Mouse (Mus musculus) retina, adult 2 months (tissue): ENCODE measurements around the gene Ctnna2.

Source experiments
- DNase-seq: peaks from one replicate; pipeline ENCODE4 v3.0.0-alpha.2; 2012; ENCODE audit warnings: low read depth, low spot score

Ctnna2 gene

GRCm38 (mm10) chr6:77175764-77176163 lies 803.7 kb downstream of the Ctnna2 start:
- no peak for DNase-seq

- DNase-seq: no peak
Observed at GRCm38 (mm10) chr6:77157028-77157427, 822.5 kb downstream of the Ctnna2 start.

- no peak for DNase-seq
Observed at GRCm38 (mm10) chr6:77139306-77139920, 840.1 kb downstream of the Ctnna2 start.

GRCm38 (mm10) chr6:77120926-77121325 lies 858.6 kb downstream of the Ctnna2 start:
- no peak for DNase-seq

- DNase-seq: no peak
Observed at GRCm38 (mm10) chr6:77120510-77120909, 859.0 kb downstream of the Ctnna2 start.

- no peak for DNase-seq
Observed at GRCm38 (mm10) chr6:77109095-77109945, 870.2 kb downstream of the Ctnna2 start.

- no peak for DNase-seq
Observed at GRCm38 (mm10) chr6:77101047-77101446, 878.5 kb downstream of the Ctnna2 start.

- DNase-seq: no peak
Observed at GRCm38 (mm10) chr6:77098540-77098939, 881.0 kb downstream of the Ctnna2 start.

GRCm38 (mm10) chr6:77075396-77076376 lies 903.8 kb downstream of the Ctnna2 start:
- DNase-seq: peak; percentile 25

- DNase-seq: no peak
Observed at GRCm38 (mm10) chr6:77069595-77069994, 909.9 kb downstream of the Ctnna2 start.

- no peak for DNase-seq
Observed at GRCm38 (mm10) chr6:77050690-77051089, 928.8 kb downstream of the Ctnna2 start.

- DNase-seq: no peak
Observed at GRCm38 (mm10) chr6:77050193-77050592, 929.3 kb downstream of the Ctnna2 start.

GRCm38 (mm10) chr6:77047568-77047967 lies 931.9 kb downstream of the Ctnna2 start:
- DNase-seq: no peak

- DNase-seq: no peak
Observed at GRCm38 (mm10) chr6:77025066-77025465, 954.4 kb downstream of the Ctnna2 start.

GRCm38 (mm10) chr6:77013194-77013593 lies 966.3 kb downstream of the Ctnna2 start:
- no peak for DNase-seq

GRCm38 (mm10) chr6:77011001-77011400 lies 968.5 kb downstream of the Ctnna2 start:
- DNase-seq: no peak

GRCm38 (mm10) chr6:76992128-76992527 lies 987.4 kb downstream of the Ctnna2 start:
- DNase-seq: no peak

- no peak for DNase-seq
Observed at GRCm38 (mm10) chr6:76984773-76985172, 994.7 kb downstream of the Ctnna2 start.

- DNase-seq: no peak
Observed at GRCm38 (mm10) chr6:76981651-76982050, 997.8 kb downstream of the Ctnna2 start.

- DNase-seq: no peak
Observed at GRCm38 (mm10) chr6:76979247-76979850, 1000.1 kb downstream of the Ctnna2 start.

GRCm38 (mm10) chr6:76977817-76978216 lies 1001.7 kb downstream of the Ctnna2 start:
- no peak for DNase-seq
